Mouse (Mus musculus) ES-Bruce4 (cell line): ENCODE data around the gene Psmd14.

Experiments
- CTCF ChIP-seq: IDR thresholded peaks from one replicate; pipeline ENCODE4 v1.8.1; 2011; ENCODE audit warnings: low read depth, low read length
- EP300 ChIP-seq: IDR thresholded peaks from 2 replicates; pipeline ENCODE4 v1.6.1; 2011; ENCODE audit warnings: low read depth, low read length; ENCODE audit not compliant: insufficient read depth
- POLR2A ChIP-seq: IDR thresholded peaks from one replicate; pipeline ENCODE4 v1.8.1; 2011; ENCODE audit warnings: low read length; ENCODE audit not compliant: insufficient read depth

GRCm38 (mm10) chr2:61811163-61811506, 99.6 kb downstream of the Psmd14 start:
- TF ChIP-seq CTCF (no peak), POLR2A (no peak), EP300 (no peak)
